Mouse (Mus musculus): ENCODE results near the gene Bax.

Bax gene

GRCm38 (mm10) chr7:45455932-45456696 lies 10.6 kb downstream of the Bax start:
- peak; percentile 88 for DNase-seq

GRCm38 (mm10) chr7:45454971-45455370 lies 11.7 kb downstream of the Bax start:
- peak; percentile 91 for DNase-seq

- peak; percentile 98 for DNase-seq
These were observed 15.2 kb downstream of the Bax start for GRCm38 (mm10) chr7:45451344-45451982.

GRCm38 (mm10) chr7:45449974-45450373 lies 16.7 kb downstream of the Bax start:
- peak; percentile 83 for DNase-seq

- no peak for DNase-seq
These were observed 19.2 kb downstream of the Bax start for GRCm38 (mm10) chr7:45447325-45447990.

- DNase-seq = no peak
These were observed 20.1 kb downstream of the Bax start for GRCm38 (mm10) chr7:45446589-45446988.

- peak; percentile 89 for DNase-seq
These were observed 22.9 kb downstream of the Bax start for GRCm38 (mm10) chr7:45443526-45444420.

- peak; percentile 89 for DNase-seq
These were observed 29.0 kb downstream of the Bax start, which contains the start of gene Ruvbl2 for GRCm38 (mm10) chr7:45437521-45438276. Gene Ruvbl2, minus strand, starts transcription at chr7:45438096.

- no peak for DNase-seq
These were observed 29.7 kb downstream of the Bax start for GRCm38 (mm10) chr7:45437046-45437445.

GRCm38 (mm10) chr7:45436444-45436843 lies 30.3 kb downstream of the Bax start:
- DNase-seq = no peak

- DNase-seq = no peak
These were observed 31.7 kb downstream of the Bax start for GRCm38 (mm10) chr7:45435038-45435437.

- peak; percentile 100 for DNase-seq
These were observed 32.3 kb downstream of the Bax start, which contains the start of gene Gys1 for GRCm38 (mm10) chr7:45434203-45435015. Gene Gys1, plus strand, starts transcription at chr7:45434844.

GRCm38 (mm10) chr7:45433835-45434202 lies 32.9 kb downstream of the Bax start:
- peak; percentile 94 for DNase-seq

- DNase-seq = no peak
These were observed 40.1 kb downstream of the Bax start for GRCm38 (mm10) chr7:45426556-45426955.

GRCm38 (mm10) chr7:45421194-45421593 lies 45.5 kb downstream of the Bax start:
- no peak for DNase-seq

- DNase-seq = no peak
These were observed 46.1 kb downstream of the Bax start, which contains the start of gene Lhb for GRCm38 (mm10) chr7:45420615-45420919. Gene Lhb, plus strand, starts transcription at chr7:45420820.

- no peak for DNase-seq
These were observed 46.7 kb downstream of the Bax start for GRCm38 (mm10) chr7:45419859-45420614.

- DNase-seq = no peak
These were observed 48.7 kb downstream of the Bax start for GRCm38 (mm10) chr7:45417962-45418492.

GRCm38 (mm10) chr7:45415636-45416035 lies 51.1 kb downstream of the Bax start:
- DNase-seq = peak; percentile 79

GRCm38 (mm10) chr7:45414740-45415224 lies 51.9 kb downstream of the Bax start:
- DNase-seq = peak; percentile 84
